Mouse (Mus musculus): Measurements from ENCODE around the gene Micu2. TPM values are rescaled to one million over a fixed set of nuclear protein-coding genes. Genes with fewer than 3 reads are reported as not detected.
"Not testable (repeated sequence)": the region's sequence is repeated elsewhere in the genome, so short reads cannot be mapped to it uniquely, and the experiment has no call there.

The Micu2 gene
- polyA plus RNA-seq, 1 experiment from 2014 or later, result 68.3 TPM

GRCm38 (mm10) chr14:57934666-57935065 is 64.4 kb downstream of the Micu2 start:
- H3K9me3 ChIP-seq (replicated peaks), result no peaks in the 10 kb centered on the region
- 94% methylated on average over 13 of the region's 13 CpGs for WGBS
- no peak overlapping the region for H3K4me3 ChIP-seq
- peaks cover 6% of the 10 kb centered on the region; the same call in 1 of the 2 replicates for H3K36me3 ChIP-seq
- H3K4me1 ChIP-seq, result no peaks in the 10 kb centered on the region
- DNase-seq (ENCODE audit: low spot score), result no peak
- H3K27ac ChIP-seq, result no peak overlapping the region
- H3K27me3 ChIP-seq (ENCODE audit: low read depth, poor library complexity, severe bottlenecking), result no peaks in the 10 kb centered on the region

- 77% methylated on average over 7 of the region's 7 CpGs for WGBS
- no peaks in the 10 kb centered on the region for H3K4me1 ChIP-seq
- no peak overlapping the region for H3K27ac ChIP-seq
- H3K4me3 ChIP-seq, result no peak overlapping the region
- DNase-seq (ENCODE audit: low spot score), result no peak
- no peaks in the 10 kb centered on the region for H3K27me3 ChIP-seq (ENCODE audit: low read depth, poor library complexity, severe bottlenecking)
- peaks cover 6% of the 10 kb centered on the region; the same call in 1 of the 2 replicates for H3K36me3 ChIP-seq
- H3K9me3 ChIP-seq (replicated peaks), result no peaks in the 10 kb centered on the region
Measured at GRCm38 (mm10) chr14:57933608-57934007, 65.5 kb downstream of the Micu2 start.

- DNase-seq (ENCODE audit: low spot score), result no peak
- H3K4me1 ChIP-seq, result no peaks in the 10 kb centered on the region
- H3K27me3 ChIP-seq (ENCODE audit: low read depth, poor library complexity, severe bottlenecking), result no peaks in the 10 kb centered on the region
- no peaks in the 10 kb centered on the region for H3K9me3 ChIP-seq (replicated peaks)
- no peak overlapping the region for H3K27ac ChIP-seq
- 64% methylated on average over 7 of the region's 7 CpGs for WGBS
- peaks cover 6% of the 10 kb centered on the region; the same call in 1 of the 2 replicates for H3K36me3 ChIP-seq
- no peak overlapping the region for H3K4me3 ChIP-seq
Measured at GRCm38 (mm10) chr14:57932881-57933443, 66.1 kb downstream of the Micu2 start.

- H3K36me3 ChIP-seq, result peaks cover 37% of the 10 kb centered on the region
- H3K4me1 ChIP-seq, result peaks cover 5% of the 10 kb centered on the region; the same call in 1 of the 2 replicates
- no peaks in the 10 kb centered on the region for H3K9me3 ChIP-seq (replicated peaks)
- H3K4me3 ChIP-seq, result no peak overlapping the region
- H3K27me3 ChIP-seq (ENCODE audit: low read depth, poor library complexity, severe bottlenecking), result no peaks in the 10 kb centered on the region
- WGBS, result 70% methylated on average over 10 of the region's 10 CpGs
- no peak for DNase-seq (ENCODE audit: low spot score)
- peak overlapping the region; percentile 34; the same call in 1 of the 2 replicates for H3K27ac ChIP-seq
Measured at GRCm38 (mm10) chr14:57921428-57922131, 77.5 kb downstream of the Micu2 start.

- Histone ChIP-seq H3K27ac (0 out of 2 replicates have a peak overlapping the region, but pooled peaks have one; percentile 34), H3K9me3 (replicated peaks) (no peaks in the 10 kb centered on the region), H3K27me3 (ENCODE audit: low read depth, poor library complexity, severe bottlenecking) (no peaks in the 10 kb centered on the region), H3K4me3 (no peak overlapping the region), H3K4me1 (peaks cover 5% of the 10 kb centered on the region; the same call in 1 of the 2 replicates), H3K36me3 (peaks cover 38% of the 10 kb centered on the region)
- DNase-seq (ENCODE audit: low spot score), result no peak
- WGBS, result 89% methylated on average over 18 of the region's 18 CpGs
Measured at GRCm38 (mm10) chr14:57920568-57921310, 78.3 kb downstream of the Micu2 start.

- WGBS, result 96% methylated on average over 17 of the region's 17 CpGs
- H3K36me3 ChIP-seq, result peaks cover 38% of the 10 kb centered on the region
- DNase-seq (ENCODE audit: low spot score), result no peak
- no peaks in the 10 kb centered on the region for H3K9me3 ChIP-seq (replicated peaks)
- H3K27me3 ChIP-seq (ENCODE audit: low read depth, poor library complexity, severe bottlenecking), result no peaks in the 10 kb centered on the region
- no peak overlapping the region for H3K27ac ChIP-seq
- H3K4me1 ChIP-seq, result peaks cover 5% of the 10 kb centered on the region; the same call in 1 of the 2 replicates
- no peak overlapping the region for H3K4me3 ChIP-seq
Measured at GRCm38 (mm10) chr14:57919148-57919875, 79.8 kb downstream of the Micu2 start.

- H3K27ac ChIP-seq, result no peak overlapping the region
- 75% methylated on average over 6 of the region's 6 CpGs for WGBS
- no peak overlapping the region for H3K4me3 ChIP-seq
- no peaks in the 10 kb centered on the region for H3K9me3 ChIP-seq (replicated peaks)
- no peaks in the 10 kb centered on the region for H3K27me3 ChIP-seq (ENCODE audit: low read depth, poor library complexity, severe bottlenecking)
- DNase-seq (ENCODE audit: low spot score), result no peak
- H3K4me1 ChIP-seq, result no peaks in the 10 kb centered on the region
- peaks cover 21% of the 10 kb centered on the region; the same call in 1 of the 2 replicates for H3K36me3 ChIP-seq
Measured at GRCm38 (mm10) chr14:57915341-57915740, 83.7 kb downstream of the Micu2 start.

- WGBS, result 50% methylated on average over 1 of the region's 1 CpGs
- not testable (repeated sequence) for H3K27me3 ChIP-seq (ENCODE audit: low read depth, poor library complexity, severe bottlenecking); H3K9me3 ChIP-seq (replicated peaks); H3K4me3 ChIP-seq; DNase-seq (ENCODE audit: low spot score); H3K27ac ChIP-seq; H3K4me1 ChIP-seq
- peaks cover 16% of the 10 kb centered on the region; the same call in 1 of the 2 replicates for H3K36me3 ChIP-seq
Measured at GRCm38 (mm10) chr14:57912211-57913007, 86.7 kb downstream of the Micu2 start.

GRCm38 (mm10) chr14:57911787-57912186 is 87.3 kb downstream of the Micu2 start:
- not testable (repeated sequence) for H3K27ac ChIP-seq; H3K4me1 ChIP-seq; H3K27me3 ChIP-seq (ENCODE audit: low read depth, poor library complexity, severe bottlenecking); H3K36me3 ChIP-seq; H3K4me3 ChIP-seq; H3K9me3 ChIP-seq (replicated peaks); DNase-seq (ENCODE audit: low spot score)

GRCm38 (mm10) chr14:57911316-57911715 is 87.7 kb downstream of the Micu2 start:
- no peaks in the 10 kb centered on the region for H3K4me1 ChIP-seq

GRCm38 (mm10) chr14:57910501-57911068 is 88.5 kb downstream of the Micu2 start:
- peak; percentile 82 for DNase-seq (ENCODE audit: low spot score)
- Histone ChIP-seq H3K27me3 (ENCODE audit: low read depth, poor library complexity, severe bottlenecking) (no peaks in the 10 kb centered on the region), H3K4me3 (peak overlapping the region; percentile 40), H3K36me3 (peaks cover 2% of the 10 kb centered on the region; the same call in 1 of the 2 replicates), H3K9me3 (replicated peaks) (no peaks in the 10 kb centered on the region), H3K4me1 (no peaks in the 10 kb centered on the region), H3K27ac (peak overlapping the region; percentile 66)
- 25% methylated on average over 26 of the region's 26 CpGs for WGBS

More at GRCm38 (mm10) chr14:57911316-57911715, 87.7 kb downstream of the Micu2 start:
- no peak overlapping the region for H3K4me3 ChIP-seq
- H3K9me3 ChIP-seq (replicated peaks), result no peaks in the 10 kb centered on the region
- WGBS, result 84% methylated on average over 4 of the region's 4 CpGs
- no peak for DNase-seq (ENCODE audit: low spot score)
- H3K27ac ChIP-seq, result no peak overlapping the region
- H3K36me3 ChIP-seq, result peaks cover 8% of the 10 kb centered on the region; the same call in 1 of the 2 replicates
- no peaks in the 10 kb centered on the region for H3K27me3 ChIP-seq (ENCODE audit: low read depth, poor library complexity, severe bottlenecking)
